Mouse (Mus musculus) left cerebral cortex, adult 18-20 months (tissue): ENCODE results near the gene Hipk2. TPM values are rescaled to one million over a fixed set of nuclear protein-coding genes. Genes with fewer than 3 reads are reported as not detected.

Source experiments
- DNase-seq, 2 experiments: peaks; one replicate each; pipeline ENCODE4 v3.0.0; 2021 to 2022; ENCODE audit warnings: low spot score in 2 of 2, mixed read lengths in 1 of 2
- total RNA-seq, 2 experiments: library from RNA; stranded (reverse); gene quantifications; 2 replicates each; pipeline ENCODE4 v1.2.3; 2021

Gene Hipk2
- total RNA-seq, 2 experiments from 2014 or later, result 45.5 to 48.7 TPM

GRCm38 (mm10) chr6:38796993-38797392 lies 79.0 kb downstream of the Hipk2 start:
- no peak for DNase-seq

- no peak for DNase-seq
These were observed 79.6 kb downstream of the Hipk2 start for GRCm38 (mm10) chr6:38796388-38796787.

GRCm38 (mm10) chr6:38795096-38795816 lies 80.7 kb downstream of the Hipk2 start:
- DNase-seq, result no peak

- no peak for DNase-seq
These were observed 83.0 kb downstream of the Hipk2 start for GRCm38 (mm10) chr6:38792966-38793365.

GRCm38 (mm10) chr6:38789221-38789810 lies 86.6 kb downstream of the Hipk2 start:
- DNase-seq, result no peak

- peak; percentile 33 for DNase-seq
These were observed 88.0 kb downstream of the Hipk2 start for GRCm38 (mm10) chr6:38787811-38788509.

GRCm38 (mm10) chr6:38787134-38787533 lies 88.8 kb downstream of the Hipk2 start:
- DNase-seq, result no peak

GRCm38 (mm10) chr6:38785747-38786146 lies 90.2 kb downstream of the Hipk2 start:
- DNase-seq, result no peak

GRCm38 (mm10) chr6:38779411-38779810 lies 96.6 kb downstream of the Hipk2 start:
- no peak for DNase-seq

GRCm38 (mm10) chr6:38778887-38779286 lies 97.1 kb downstream of the Hipk2 start:
- DNase-seq, result no peak

GRCm38 (mm10) chr6:38776000-38776584 lies 99.9 kb downstream of the Hipk2 start:
- no peak for DNase-seq

GRCm38 (mm10) chr6:38772836-38773518 lies 103.0 kb downstream of the Hipk2 start:
- no peak for DNase-seq

- DNase-seq, result no peak
These were observed 104.8 kb downstream of the Hipk2 start for GRCm38 (mm10) chr6:38771061-38771667.

GRCm38 (mm10) chr6:38769627-38770026 lies 106.3 kb downstream of the Hipk2 start:
- DNase-seq, result no peak

GRCm38 (mm10) chr6:38762588-38763265 lies 113.2 kb downstream of the Hipk2 start:
- no peak for DNase-seq

GRCm38 (mm10) chr6:38762006-38762405 lies 114.0 kb downstream of the Hipk2 start:
- DNase-seq, result no peak

- no peak for DNase-seq
These were observed 114.9 kb downstream of the Hipk2 start for GRCm38 (mm10) chr6:38760911-38761706.

- DNase-seq, result no peak
These were observed 115.9 kb downstream of the Hipk2 start for GRCm38 (mm10) chr6:38759922-38760620.

- no peak for DNase-seq
These were observed 116.8 kb downstream of the Hipk2 start for GRCm38 (mm10) chr6:38759186-38759585.
